ENCODE assay signal across 14 mouse cellular contexts in genomic region chr1:191330356-191330755, GRCm38 (mm10).
"Had no signal": no experiment of that assay in that cellular context is flagged by ENCODE, and none has a peak within 500 bp of the region (broad histone marks: within the 10 kb centered on the region; RNA-seq: fewer than 3 reads in every experiment).

No protein-coding gene starts in this region.

- H3K9ac ChIP-seq: limb, embryonic 12.5 days; liver, embryonic 13.5 days; liver, postnatal 0 days; midbrain, embryonic 12.5 days; neural tube, embryonic 13.5 days had no signal

- DNase-seq: liver; liver, embryonic 13.5 days; liver, postnatal 0 days; retina, postnatal 1 day; right cerebral cortex, postnatal 4 days; spleen, adult 18-20 months; thymus, adult 18-20 months; thymus, postnatal 14 days had no signal

- H3K9me3 ChIP-seq: limb, embryonic 12.5 days; liver, embryonic 13.5 days; midbrain, embryonic 12.5 days; neural tube, embryonic 13.5 days had no signal

- H3K4me3 ChIP-seq: limb, embryonic 12.5 days; liver, embryonic 13.5 days; midbrain, embryonic 12.5 days; neural tube, embryonic 13.5 days had no signal

- H3K4me2 ChIP-seq: limb, embryonic 12.5 days; liver, embryonic 13.5 days; midbrain, embryonic 12.5 days; neural tube, embryonic 13.5 days had no signal

- H3K27me3 ChIP-seq: limb, embryonic 12.5 days; liver, embryonic 13.5 days; midbrain, embryonic 12.5 days; neural tube, embryonic 13.5 days had no signal

- H3K27ac ChIP-seq: limb, embryonic 12.5 days; liver, embryonic 13.5 days; midbrain, embryonic 12.5 days; neural tube, embryonic 13.5 days had no signal

- ATAC-seq: inflammation-experienced regulatory T-cells, adult 6 months; intestine, postnatal 0 days; liver, postnatal 0 days; midbrain, embryonic 16.5 days had no signal
